Mouse (Mus musculus) liver, embryonic 14.5 days (tissue): ENCODE results near the gene Gm5150.

ENCODE experiments used
- CTCF ChIP-seq: IDR thresholded peaks from 2 replicates; pipeline ENCODE4 v1.5.1; 2016; ENCODE audit warnings: antibody characterized with exemption, low read depth, control low read depth
- EP300 ChIP-seq: IDR thresholded peaks from 2 replicates; pipeline ENCODE4 v1.6.1; 2016; ENCODE audit warnings: antibody characterized with exemption, low read depth

DNA sequence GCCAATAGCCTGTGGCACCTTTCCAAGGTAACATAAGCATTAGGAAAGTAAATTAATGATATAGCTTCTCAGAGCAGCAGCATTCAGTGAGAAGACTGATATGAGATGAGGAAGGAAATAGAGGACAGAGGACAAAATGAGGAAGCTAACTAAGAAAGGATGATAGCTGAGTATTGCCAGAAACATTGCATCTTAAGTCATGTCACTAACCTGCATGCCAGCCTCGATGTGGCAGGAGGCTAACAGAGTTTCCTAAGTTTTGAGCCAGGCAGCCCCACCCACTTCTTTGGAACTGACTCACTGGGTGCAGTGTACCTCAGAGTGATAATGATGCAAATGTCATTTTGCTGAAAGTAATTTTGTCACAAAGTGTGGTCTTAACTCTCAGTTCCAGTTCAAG, 16.0 kb upstream of the Gm5150 start:
- TF ChIP-seq EP300 = no peak
- no peak for TF ChIP-seq CTCF
